Mouse (Mus musculus) MEL (cell line): ENCODE measurements at regions not wholly inside any gene's neighbourhood (a gene's known extent, or its start where the extent isn't known, plus 50 kb on each side); places are given as distances from the start of the nearest gene placed in this dataset.

Source experiments
- DNase-seq: peaks from one replicate; pipeline ENCODE4 v3.0.0; 2011; ENCODE audit warnings: low read depth, low spot score
- H3K27ac ChIP-seq: 2 replicates; pipeline ENCODE4 v1.5.1; 2012; ENCODE audit warnings: low read depth, mild to moderate bottlenecking, control low read depth, low read length, moderate library complexity; ENCODE audit not compliant: control insufficient read depth
- H3K27me3 ChIP-seq, 2 experiments: fragments of 150-350 bp in 1 of 2; sonication (generic) in 1 of 2; 2 replicates each; pipeline ENCODE4 v1.6.1; 2012; ENCODE audit warnings: low read length in 2 of 2, mild to moderate bottlenecking in 2 of 2, improper control_type of control experiment in 1 of 2, moderate library complexity in 1 of 2; ENCODE audit not compliant: insufficient read depth in 2 of 2, control insufficient read depth in 1 of 2
- H3K36me3 ChIP-seq, 2 experiments: 2 replicates each; pipeline ENCODE4 v1.6.1; 2012 to 2014; ENCODE audit warnings: low read length in 2 of 2, improper control_type of control experiment in 1 of 2, inconsistent platforms in 1 of 2, mild to moderate bottlenecking in 1 of 2; ENCODE audit not compliant: insufficient read depth in 2 of 2, control insufficient read depth in 1 of 2
- H3K4me1 ChIP-seq, 2 experiments: fragments of 150-350 bp in 1 of 2; sonication (generic) in 1 of 2; 2 replicates each; pipeline ENCODE4 v1.6.1; 2012; ENCODE audit warnings: low read length in 2 of 2, improper control_type of control experiment in 1 of 2, mild to moderate bottlenecking in 1 of 2; ENCODE audit not compliant: insufficient read depth in 2 of 2, control insufficient read depth in 1 of 2
- H3K4me3 ChIP-seq, 2 experiments: fragments of 150-350 bp in 1 of 2; sonication (generic) in 1 of 2; 2 replicates each; pipeline ENCODE4 v1.5.1; 2012; ENCODE audit warnings: low read depth in 2 of 2, low read length in 2 of 2, mild to moderate bottlenecking in 2 of 2, moderate library complexity in 2 of 2, control low read depth in 1 of 2, improper control_type of control experiment in 1 of 2; ENCODE audit not compliant: control insufficient read depth in 1 of 2, insufficient read depth in 1 of 2
- H3K79me2 ChIP-seq: 2 replicates; pipeline ENCODE4 v1.6.1; 2012; ENCODE audit warnings: mild to moderate bottlenecking, low read length, moderate library complexity; ENCODE audit not compliant: control insufficient read depth, poor library complexity, insufficient read depth
- H3K9ac ChIP-seq: 2 replicates; pipeline ENCODE4 v1.6.1; 2012; ENCODE audit warnings: low read depth, mild to moderate bottlenecking, control low read depth, low read length, moderate library complexity; ENCODE audit not compliant: control insufficient read depth, poor library complexity, severe bottlenecking
- H3K9me3 ChIP-seq: fragments of 150-350 bp; sonication (generic); replicated peaks from 2 replicates; pipeline ENCODE4 v1.6.1; 2012; ENCODE audit warnings: mild to moderate bottlenecking, low read length, improper control_type of control experiment, moderate library complexity; ENCODE audit not compliant: insufficient read depth
- BHLHE40 ChIP-seq: IDR thresholded peaks from 2 replicates; pipeline ENCODE4 v1.6.1; 2012; ENCODE audit warnings: low read depth, mild to moderate bottlenecking, inconsistent platforms, low read length, improper control_type of control experiment, borderline replicate concordance
- CHD1 ChIP-seq: IDR thresholded peaks from 2 replicates; pipeline ENCODE4 v1.6.1; 2012; ENCODE audit warnings: low read depth, mild to moderate bottlenecking, inconsistent platforms, low read length, improper control_type of control experiment
- CHD2 ChIP-seq: IDR thresholded peaks from 2 replicates; pipeline ENCODE4 v1.6.1; 2011; ENCODE audit warnings: low read length, improper control_type of control experiment
- CTCF ChIP-seq, 3 experiments: IDR thresholded peaks in 2 of 3; conservative IDR thresholded peaks in 1 of 3; 2 replicates each; pipeline ENCODE4 v1.5.1; 2011 to 2012; ENCODE audit warnings: low read length in 3 of 3, low read depth in 2 of 3, mild to moderate bottlenecking in 2 of 3, improper control_type of control experiment in 1 of 3, inconsistent platforms in 1 of 3, mixed read lengths in 1 of 3, moderate library complexity in 1 of 3; ENCODE audit not compliant: control insufficient read depth in 1 of 3, insufficient read depth in 1 of 3, poor library complexity in 1 of 3, severe bottlenecking in 1 of 3
- ELF1 ChIP-seq: IDR thresholded peaks from 2 replicates; pipeline ENCODE4 v1.6.1; 2014; ENCODE audit warnings: low read depth, mild to moderate bottlenecking, inconsistent platforms, low read length, improper control_type of control experiment, moderate library complexity
- EP300 ChIP-seq, 2 experiments: IDR thresholded peaks; 2 replicates each; pipeline ENCODE4 v1.6.1; 2011; ENCODE audit warnings: improper control_type of control experiment in 2 of 2, low read length in 2 of 2, low read depth in 1 of 2, mild to moderate bottlenecking in 1 of 2
- GABPA ChIP-seq: IDR thresholded peaks from 2 replicates; pipeline ENCODE4 v1.6.1; 2012; ENCODE audit warnings: low read depth, mild to moderate bottlenecking, inconsistent platforms, low read length, improper control_type of control experiment, moderate library complexity
- GATA1 ChIP-seq: IDR thresholded peaks from 2 replicates; pipeline ENCODE4 v1.6.1; 2011; ENCODE audit warnings: low read depth, low read length, improper control_type of control experiment
- KAT2A ChIP-seq: conservative IDR thresholded peaks from 2 replicates; pipeline ENCODE4 v1.6.1; 2012; ENCODE audit warnings: low read depth, low read length, improper control_type of control experiment, inconsistent platforms
- MAFK ChIP-seq: IDR thresholded peaks from 2 replicates; pipeline ENCODE4 v1.6.1; 2011; ENCODE audit warnings: low read depth, mild to moderate bottlenecking, low read length, improper control_type of control experiment, borderline replicate concordance
- MAX ChIP-seq: IDR thresholded peaks from 2 replicates; pipeline ENCODE4 v1.6.1; 2011; ENCODE audit warnings: low read length, improper control_type of control experiment
- MEF2A ChIP-seq: IDR thresholded peaks from 2 replicates; pipeline ENCODE4 v1.6.1; 2014; ENCODE audit warnings: low read depth, mild to moderate bottlenecking, inconsistent platforms, low read length, improper control_type of control experiment; ENCODE audit not compliant: poor library complexity, insufficient replicate concordance, severe bottlenecking; ENCODE audit errors: extremely low read depth
- MYB ChIP-seq: IDR thresholded peaks from 2 replicates; pipeline ENCODE4 v1.6.1; 2011; ENCODE audit warnings: mild to moderate bottlenecking, low read depth, low read length, improper control_type of control experiment
- RCOR1 ChIP-seq: IDR thresholded peaks from 2 replicates; pipeline ENCODE4 v1.6.1; 2012; ENCODE audit warnings: low read depth, mild to moderate bottlenecking, inconsistent platforms, low read length, improper control_type of control experiment
- SIN3A ChIP-seq: IDR thresholded peaks from 2 replicates; pipeline ENCODE4 v1.6.1; 2012; ENCODE audit warnings: low read length, improper control_type of control experiment, inconsistent platforms
- TBP ChIP-seq: IDR thresholded peaks from 2 replicates; pipeline ENCODE4 v1.8.0; 2011; ENCODE audit warnings: low read depth, low read length, improper control_type of control experiment
- TCF12 ChIP-seq: IDR thresholded peaks from 2 replicates; pipeline ENCODE4 v1.6.1; 2014; ENCODE audit warnings: low read depth, mild to moderate bottlenecking, inconsistent platforms, low read length, improper control_type of control experiment, moderate library complexity
- USF1 ChIP-seq: IDR thresholded peaks from 2 replicates; pipeline ENCODE4 v1.6.1; 2014; ENCODE audit warnings: low read depth, mild to moderate bottlenecking, inconsistent platforms, low read length, improper control_type of control experiment, moderate library complexity
- USF2 ChIP-seq, 2 experiments: IDR thresholded peaks; 2 replicates each; pipeline ENCODE4 v1.6.1; 2011 to 2012; ENCODE audit warnings: improper control_type of control experiment in 2 of 2, low read length in 2 of 2, borderline replicate concordance in 1 of 2, inconsistent platforms in 1 of 2, low read depth in 1 of 2, mild to moderate bottlenecking in 1 of 2; ENCODE audit not compliant: insufficient read depth in 1 of 2
- ZC3H11A ChIP-seq: IDR thresholded peaks from 2 replicates; pipeline ENCODE4 v1.6.1; 2012; ENCODE audit warnings: low read depth, mild to moderate bottlenecking, inconsistent platforms, low read length, improper control_type of control experiment
- ZKSCAN1 ChIP-seq: IDR thresholded peaks from 2 replicates; pipeline ENCODE4 v1.6.1; 2012; ENCODE audit warnings: low read depth, mild to moderate bottlenecking, inconsistent platforms, low read length, improper control_type of control experiment, moderate library complexity
- ZNF384 ChIP-seq: IDR thresholded peaks from 2 replicates; pipeline ENCODE4 v1.6.1; 2012; ENCODE audit warnings: low read depth, mild to moderate bottlenecking, inconsistent platforms, low read length, improper control_type of control experiment

DNA sequence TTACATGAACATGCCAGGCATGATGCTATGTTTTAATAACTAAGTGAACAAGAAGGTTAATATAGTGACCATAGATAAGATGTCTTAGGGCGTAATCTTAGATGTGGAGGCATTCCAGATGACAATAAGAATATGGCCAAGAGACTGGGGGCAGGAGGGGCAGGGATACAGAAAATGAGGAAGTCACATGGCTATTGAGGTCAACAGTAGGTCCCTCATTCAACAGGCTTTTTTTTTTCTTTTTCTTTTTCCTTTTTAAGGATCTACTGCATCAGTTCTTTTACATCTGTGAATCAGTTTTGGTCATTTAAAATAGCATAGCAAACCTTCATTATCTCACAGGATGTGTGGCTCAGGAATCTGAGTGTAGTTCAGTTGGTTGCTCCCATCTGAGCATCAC lies 80.4 kb upstream of the Tmem164 start:
- TF ChIP-seq USF1, result peak; percentile 71; the same call in 1 of the 2 replicates
- no peak for TF ChIP-seq USF2 (IDR thresholded peaks at IDR 0.05; ENCODE audit: borderline replicate concordance in 1 of 2, insufficient read depth in 1 of 2, low read depth in 1 of 2, low read length in 2 of 2)
- TF ChIP-seq MAX, result peak; percentile 27; the same call in 1 of the 2 replicates
- peak; percentile 68; the same call in 1 of the 2 replicates for TF ChIP-seq ZNF384
- Histone ChIP-seq H3K9me3 (no peaks in the 10 kb centered on the region), H3K4me1 (peaks cover 3 to 12% of the 10 kb centered on the region in 2 experiments), H3K9ac (no peak overlapping the region), H3K79me2 (no peaks in the 10 kb centered on the region), H3K4me3 (no peak overlapping the region), H3K36me3 (peaks cover 0 to 13% of the 10 kb centered on the region in 2 experiments; a peak in 2 of 4 replicates), H3K27ac (no peak overlapping the region), H3K27me3 (no peaks in the 10 kb centered on the region)
- DNase-seq, result no peak

- TF ChIP-seq MYB, result no peak
- no peak for TF ChIP-seq ZKSCAN1
- TF ChIP-seq BHLHE40, result no peak
- no peak for TF ChIP-seq CHD2
- TF ChIP-seq TBP, result no peak
- TF ChIP-seq GABPA, result no peak
- no peak for TF ChIP-seq CHD1
- no peak for TF ChIP-seq USF2 (IDR thresholded peaks at IDR 0.05; ENCODE audit: borderline replicate concordance in 1 of 2, insufficient read depth in 1 of 2, low read depth in 1 of 2, low read length in 2 of 2)
- TF ChIP-seq MEF2A, result no peak
- no peak for TF ChIP-seq MAFK
- 0 out of 2 replicates have a peak, but pooled peaks have one; percentile 31 for TF ChIP-seq RCOR1
- peak; percentile 55 for TF ChIP-seq GATA1
- TF ChIP-seq TCF12, result peak; percentile 73
- no peak for TF ChIP-seq ELF1
- peak; percentile 19 to 63; a peak in 3 of 4 replicates for TF ChIP-seq EP300 (IDR thresholded peaks at IDR 0.05; ENCODE audit: low read depth in 1 of 2, low read length in 2 of 2)
- TF ChIP-seq ZC3H11A, result no peak
- TF ChIP-seq KAT2A, result no peak
- no peak for TF ChIP-seq SIN3A
- TF ChIP-seq CTCF (IDR thresholded peaks at IDR 0.05 in 2 of 3, conservative IDR thresholded peaks at IDR 0.05 in 1 of 3; ENCODE audit: control insufficient read depth in 1 of 3, insufficient read depth in 1 of 3, low read depth in 2 of 3, low read length in 3 of 3, poor library complexity in 1 of 3, severe bottlenecking in 1 of 3), result no peak
- TF ChIP-seq, all 39 proteins: peak for 4
- H3K79me2 ChIP-seq, result no peaks in the 10 kb centered on the region
- peaks cover 0 to 10% of the 10 kb centered on the region in 2 experiments; a peak in 2 of 4 replicates for H3K36me3 ChIP-seq
- no peaks in the 10 kb centered on the region for H3K9me3 ChIP-seq
- no peak for DNase-seq
- no peaks in the 10 kb centered on the region for H3K27me3 ChIP-seq
- peaks cover 2 to 12% of the 10 kb centered on the region in 2 experiments; a peak in 3 of 4 replicates for H3K4me1 ChIP-seq
- no peak overlapping the region for H3K4me3 ChIP-seq
- no peak overlapping the region for H3K9ac ChIP-seq
- H3K27ac ChIP-seq, result no peak overlapping the region
Measured at GRCm38 (mm10) chrX:142605088-142605487, 76.1 kb upstream of the Tmem164 start.
